Mouse (Mus musculus) hindbrain, embryonic 15.5 days (tissue): ENCODE measurements at regions not wholly inside any gene's neighbourhood (a gene's known extent, or its start where the extent isn't known, plus 50 kb on each side); places are given as distances from the start of the nearest gene placed in this dataset.
A peak's percentile ranks its signal among the peaks of the same experiment; 100 is the strongest.

Experiments
- ATAC-seq: fragments of 200-750 bp; cut with Nextera tagmentation; 2 replicates; pipeline ENCODE4 v1.8.0; 2017; ENCODE audit warnings: low read depth, moderate number of reproducible peaks, moderate TSS enrichment; ENCODE audit not compliant: low FRiP score
- H3K27ac ChIP-seq: fragments of 300-500 bp; sonication (generic); replicated peaks from 2 replicates; pipeline ENCODE4 v1.5.1; 2015; ENCODE audit warnings: mild to moderate bottlenecking, inconsistent platforms
- H3K27me3 ChIP-seq: fragments of 300-500 bp; sonication (generic); 2 replicates; pipeline ENCODE4 v1.6.1; 2015; ENCODE audit warnings: control low read depth, inconsistent platforms
- H3K36me3 ChIP-seq: fragments of 300-500 bp; sonication (generic); 2 replicates; pipeline ENCODE4 v1.6.1; 2015; ENCODE audit warnings: control low read depth, inconsistent platforms
- H3K4me1 ChIP-seq: fragments of 300-500 bp; sonication (generic); replicated peaks from 2 replicates; pipeline ENCODE4 v1.6.1; 2015; ENCODE audit warnings: control low read depth, inconsistent platforms
- H3K4me2 ChIP-seq: fragments of 300-500 bp; sonication (generic); 2 replicates; pipeline ENCODE4 v1.6.1; 2015; ENCODE audit warnings: moderate library complexity, mild to moderate bottlenecking, inconsistent platforms
- H3K4me3 ChIP-seq: fragments of 300-500 bp; sonication (generic); 2 replicates; pipeline ENCODE4 v1.5.1; 2015; ENCODE audit warnings: mild to moderate bottlenecking, inconsistent platforms
- H3K9ac ChIP-seq: fragments of 300-500 bp; sonication (generic); 2 replicates; pipeline ENCODE4 v1.6.1; 2015; ENCODE audit warnings: inconsistent platforms
- H3K9me3 ChIP-seq: fragments of 300-500 bp; sonication (generic); 2 replicates; pipeline ENCODE4 v1.6.1; 2016; ENCODE audit warnings: control low read depth, inconsistent platforms
- WGBS: fragments of 180-500 bp; shearing (Covaris S2); methylation state at CpG from one replicate; pipeline ENCODE4 v1.1.7; 2015; 5-methylcytosine and 5-hydroxymethylcytosine counted together

DNA sequence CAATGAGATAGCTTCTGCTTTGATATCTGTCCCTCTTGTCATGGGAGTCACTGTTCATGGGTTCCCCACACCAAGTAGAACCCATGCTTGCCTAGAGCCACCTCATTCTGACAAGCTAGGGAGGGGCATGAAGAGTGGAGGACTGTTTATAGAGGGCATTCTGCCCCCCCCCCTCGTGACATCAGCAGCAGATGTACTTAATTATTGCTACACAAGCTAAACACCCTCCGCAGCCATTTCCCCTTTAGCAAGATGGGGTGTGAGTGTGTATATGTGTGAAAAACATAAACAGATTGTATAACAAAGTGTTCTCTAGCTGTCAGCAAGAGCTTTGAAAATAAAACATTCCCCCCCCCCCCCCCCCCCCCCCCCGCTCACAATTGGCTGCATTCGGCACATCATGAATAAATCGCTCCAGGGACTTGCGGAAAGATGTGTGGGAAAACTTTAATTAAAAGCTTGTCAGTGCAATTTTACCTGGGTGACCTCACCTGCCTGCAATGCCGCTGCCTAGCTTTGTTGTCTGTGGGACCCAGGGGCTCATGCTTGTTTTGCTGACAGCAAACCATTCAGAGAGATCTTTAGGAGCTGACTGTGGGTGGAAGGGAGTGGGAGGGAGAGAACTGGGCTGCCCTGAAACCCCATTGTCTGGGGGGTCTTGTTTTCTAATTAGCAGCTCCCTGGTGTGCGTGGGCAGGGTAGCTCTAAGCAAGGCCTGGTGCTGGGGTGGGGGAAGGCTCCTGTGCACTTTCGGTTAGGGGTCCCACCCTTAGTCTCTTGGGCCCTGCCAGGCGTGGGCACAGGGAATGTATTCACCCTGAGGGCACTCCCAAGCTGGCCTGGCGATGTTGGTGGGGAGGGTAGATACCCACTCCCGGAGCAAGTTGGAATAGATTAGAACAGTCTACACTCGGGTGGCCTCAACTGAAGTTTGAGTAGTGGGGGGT, 63.4 kb downstream of the Irx2 start:
- H3K4me3 ChIP-seq: no peak overlapping the region
- no peaks in the 10 kb centered on the region for H3K9me3 ChIP-seq
- no peaks in the 10 kb centered on the region for H3K27me3 ChIP-seq
- peak; percentile 45; the same call in 1 of the 2 replicates for ATAC-seq
- no peaks in the 10 kb centered on the region for H3K36me3 ChIP-seq
- no peak overlapping the region for H3K27ac ChIP-seq
- WGBS: 50% methylated on average over 13 of the region's 13 CpGs
- H3K4me2 ChIP-seq: no peak overlapping the region
- H3K9ac ChIP-seq: no peak overlapping the region
- H3K4me1 ChIP-seq: no peaks in the 10 kb centered on the region

DNA sequence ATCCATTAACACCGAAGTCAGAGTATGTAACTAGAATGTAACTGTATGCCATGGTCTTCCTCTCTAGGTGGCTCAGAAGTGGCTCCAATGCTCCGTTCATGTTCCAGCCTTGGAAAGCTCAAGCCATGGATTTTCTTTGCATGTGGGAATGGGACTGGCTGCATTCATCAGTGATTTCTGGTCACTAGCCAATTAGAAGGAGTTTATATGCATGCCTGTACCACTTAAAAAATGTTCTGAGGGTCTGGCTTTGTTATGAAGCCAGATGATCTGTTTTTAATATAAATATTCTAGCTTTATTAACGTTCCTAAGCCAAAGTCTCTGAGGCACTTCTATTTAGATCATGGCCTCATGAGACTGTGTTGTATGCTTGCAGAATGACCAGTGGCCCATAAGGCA, 78.8 kb downstream of the Irx2 start:
- ATAC-seq: no peak

DNA sequence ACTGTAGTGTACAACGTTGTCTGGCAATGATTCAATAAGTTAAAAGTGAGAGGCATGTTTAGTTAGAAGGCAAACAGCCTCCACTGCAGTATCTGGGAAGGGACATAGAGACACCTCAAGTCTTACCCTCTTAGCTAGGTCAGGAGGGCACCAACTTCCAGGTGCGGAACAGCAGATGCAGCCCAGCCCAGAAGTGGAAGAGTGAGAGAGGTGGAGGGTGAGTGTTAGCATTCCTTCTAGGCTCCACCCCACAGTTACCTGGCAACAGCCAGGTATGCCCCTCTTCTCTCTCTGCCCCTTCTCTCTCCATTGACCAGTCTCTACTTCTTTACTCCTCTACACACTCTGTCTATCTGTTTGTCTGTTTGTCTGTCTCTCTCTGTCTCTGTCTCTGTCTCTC, 80.1 kb downstream of the Irx2 start:
- WGBS: 86% methylated on average over 2 of the region's 2 CpGs
- Histone ChIP-seq H3K27ac (no peak overlapping the region), H3K36me3 (no peaks in the 10 kb centered on the region), H3K4me1 (no peaks in the 10 kb centered on the region), H3K9me3 (no peaks in the 10 kb centered on the region), H3K4me3 (no peak overlapping the region), H3K4me2 (no peak overlapping the region), H3K9ac (no peak overlapping the region), H3K27me3 (no peaks in the 10 kb centered on the region)
- no peak for ATAC-seq

More for the DNA sequence above, 78.8 kb downstream of the Irx2 start:
- no peak overlapping the region for H3K4me2 ChIP-seq
- H3K9me3 ChIP-seq: no peaks in the 10 kb centered on the region
- H3K27ac ChIP-seq: no peak overlapping the region
- no peaks in the 10 kb centered on the region for H3K4me1 ChIP-seq
- 67% methylated on average over 3 of the region's 3 CpGs for WGBS
- no peak overlapping the region for H3K4me3 ChIP-seq
- H3K36me3 ChIP-seq: no peaks in the 10 kb centered on the region
- no peaks in the 10 kb centered on the region for H3K27me3 ChIP-seq
- H3K9ac ChIP-seq: no peak overlapping the region

GRCm38 (mm10) chr13:72710051-72710450, 81.4 kb downstream of the Irx2 start:
- Histone ChIP-seq H3K4me1 (no peaks in the 10 kb centered on the region), H3K27me3 (no peaks in the 10 kb centered on the region), H3K9ac (no peak overlapping the region), H3K36me3 (no peaks in the 10 kb centered on the region), H3K4me3 (no peak overlapping the region), H3K27ac (no peak overlapping the region), H3K9me3 (no peaks in the 10 kb centered on the region), H3K4me2 (no peak overlapping the region)
- 80% methylated on average over 5 of the region's 5 CpGs for WGBS
- ATAC-seq: no peak

GRCm38 (mm10) chr13:72711136-72711535, 82.5 kb downstream of the Irx2 start:
- Histone ChIP-seq H3K9me3 (no peaks in the 10 kb centered on the region), H3K36me3 (no peaks in the 10 kb centered on the region), H3K4me2 (no peak overlapping the region), H3K27ac (no peak overlapping the region), H3K9ac (no peak overlapping the region), H3K4me3 (no peak overlapping the region), H3K4me1 (no peaks in the 10 kb centered on the region), H3K27me3 (no peaks in the 10 kb centered on the region)
- no peak for ATAC-seq
- 75% methylated on average over 8 of the region's 8 CpGs for WGBS

GRCm38 (mm10) chr13:72711842-72712330, 83.3 kb downstream of the Irx2 start:
- Histone ChIP-seq H3K27ac (no peak overlapping the region), H3K9ac (no peak overlapping the region), H3K27me3 (no peaks in the 10 kb centered on the region), H3K36me3 (no peaks in the 10 kb centered on the region), H3K9me3 (no peaks in the 10 kb centered on the region), H3K4me2 (no peak overlapping the region), H3K4me3 (no peak overlapping the region), H3K4me1 (no peaks in the 10 kb centered on the region)
- WGBS: 85% methylated on average over 4 of the region's 4 CpGs
- no peak for ATAC-seq

GRCm38 (mm10) chr13:72714793-72715192, 86.2 kb downstream of the Irx2 start:
- Histone ChIP-seq H3K4me2 (no peak overlapping the region), H3K4me3 (no peak overlapping the region), H3K27ac (no peak overlapping the region), H3K27me3 (no peaks in the 10 kb centered on the region), H3K36me3 (no peaks in the 10 kb centered on the region), H3K9ac (no peak overlapping the region), H3K9me3 (no peaks in the 10 kb centered on the region), H3K4me1 (no peaks in the 10 kb centered on the region)
- WGBS: 70% methylated on average over 7 of the region's 7 CpGs
- no peak for ATAC-seq

DNA sequence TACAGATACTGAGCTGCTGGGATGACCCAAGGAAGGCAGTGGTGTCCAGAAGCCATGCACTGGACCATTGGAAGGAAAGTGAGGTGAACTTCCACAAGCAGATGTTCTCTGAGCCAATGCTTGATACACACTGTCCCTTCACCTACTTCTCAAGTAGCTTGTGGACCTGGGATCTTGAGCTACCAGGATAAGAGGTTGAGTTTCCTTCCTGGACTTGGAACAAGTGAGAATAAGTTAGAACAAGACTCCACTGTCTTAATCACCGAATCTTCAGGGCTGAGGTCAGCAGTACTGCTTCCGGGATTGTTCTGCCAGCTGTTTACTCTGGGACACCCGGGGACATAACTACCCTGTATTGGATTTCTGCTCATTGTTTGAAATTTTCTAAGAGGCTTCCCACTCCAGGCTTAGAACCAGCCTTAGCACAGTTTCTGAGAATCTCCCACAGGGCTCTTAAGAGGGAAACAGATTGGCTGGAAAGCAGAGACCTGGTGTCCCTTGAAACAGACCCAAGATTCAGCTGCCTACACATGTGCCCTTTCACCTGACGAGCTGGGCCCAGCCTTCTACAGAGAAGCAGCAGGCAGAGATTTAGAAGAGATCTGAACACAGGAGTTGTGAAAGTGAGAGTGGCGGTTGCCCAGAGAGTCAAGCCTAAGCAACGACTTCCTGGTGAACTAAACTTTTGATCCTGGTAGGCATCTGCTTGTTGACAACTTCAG, 87.5 kb downstream of the Irx2 start:
- no peaks in the 10 kb centered on the region for H3K4me1 ChIP-seq
- no peak overlapping the region for H3K4me3 ChIP-seq
- H3K27me3 ChIP-seq: no peaks in the 10 kb centered on the region
- ATAC-seq: no peak
- H3K36me3 ChIP-seq: no peaks in the 10 kb centered on the region
- 80% methylated on average over 6 of the region's 6 CpGs for WGBS
- H3K9me3 ChIP-seq: no peaks in the 10 kb centered on the region
- H3K9ac ChIP-seq: no peak overlapping the region
- no peak overlapping the region for H3K27ac ChIP-seq
- no peak overlapping the region for H3K4me2 ChIP-seq

- ATAC-seq: peak; percentile 92
- Histone ChIP-seq H3K27ac (no peak overlapping the region), H3K9ac (no peak overlapping the region), H3K4me1 (peaks cover 8% of the 10 kb centered on the region; the same call in 1 of the 2 replicates), H3K36me3 (no peaks in the 10 kb centered on the region), H3K9me3 (no peaks in the 10 kb centered on the region), H3K4me3 (no peak overlapping the region), H3K27me3 (no peaks in the 10 kb centered on the region), H3K4me2 (no peak overlapping the region)
- 19% methylated on average over 9 of the region's 9 CpGs for WGBS
Observed at GRCm38 (mm10) chr13:72727126-72727525, 98.5 kb downstream of the Irx2 start.

DNA sequence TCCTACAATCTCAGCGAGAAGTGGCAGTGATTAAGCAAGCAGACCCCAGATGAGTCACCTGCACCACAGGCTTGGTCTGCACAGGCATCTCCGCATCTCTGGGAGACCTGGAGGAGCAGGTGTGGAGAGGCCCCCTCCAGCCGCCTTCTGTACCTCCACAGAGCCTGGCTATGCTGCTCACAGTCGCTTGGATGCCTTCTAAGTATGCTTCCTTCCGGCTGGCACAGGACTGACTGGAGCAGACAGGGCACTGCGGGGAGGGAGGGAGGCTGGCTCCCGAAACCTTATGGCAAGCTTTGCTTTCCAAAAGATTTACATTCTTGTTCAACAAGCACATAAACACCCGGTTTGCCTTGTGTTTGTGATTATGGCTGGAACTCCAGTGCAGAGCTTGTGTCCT, 107.3 kb downstream of the Irx2 start:
- no peak overlapping the region for H3K9ac ChIP-seq
- no peak overlapping the region for H3K4me3 ChIP-seq
- H3K4me2 ChIP-seq: no peak overlapping the region
- no peak overlapping the region for H3K27ac ChIP-seq
- WGBS: 85% methylated on average over 7 of the region's 8 CpGs
- no peaks in the 10 kb centered on the region for H3K9me3 ChIP-seq
- H3K4me1 ChIP-seq: no peaks in the 10 kb centered on the region
- no peaks in the 10 kb centered on the region for H3K36me3 ChIP-seq
- ATAC-seq: no peak
- H3K27me3 ChIP-seq: peaks cover 3% of the 10 kb centered on the region; the same call in 1 of the 2 replicates

DNA sequence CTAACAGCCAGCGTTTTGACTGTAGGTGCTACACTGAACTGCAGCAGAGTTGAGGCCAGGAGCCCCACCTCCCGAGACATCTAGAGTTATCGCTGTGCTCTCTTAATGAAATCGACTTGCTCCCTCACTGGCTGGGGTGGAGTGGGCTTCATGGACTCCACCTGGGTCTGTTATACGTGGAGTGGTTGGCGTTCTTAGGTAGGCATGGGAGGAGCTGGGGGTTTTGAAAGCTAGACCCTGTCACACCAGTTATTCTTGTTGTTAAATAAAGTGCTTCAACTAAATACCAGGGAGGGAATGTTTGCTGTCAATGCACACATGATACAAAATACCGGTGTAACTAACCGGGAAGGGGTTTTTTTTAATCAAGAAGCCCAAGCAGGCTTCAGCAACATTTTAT, 108.4 kb downstream of the Irx2 start:
- peaks cover 3% of the 10 kb centered on the region; the same call in 1 of the 2 replicates for H3K27me3 ChIP-seq
- no peak overlapping the region for H3K4me2 ChIP-seq
- no peak for ATAC-seq
- H3K36me3 ChIP-seq: no peaks in the 10 kb centered on the region
- H3K9me3 ChIP-seq: no peaks in the 10 kb centered on the region
- H3K4me3 ChIP-seq: no peak overlapping the region
- no peak overlapping the region for H3K27ac ChIP-seq
- 85% methylated on average over 8 of the region's 8 CpGs for WGBS
- H3K9ac ChIP-seq: no peak overlapping the region
- H3K4me1 ChIP-seq: no peaks in the 10 kb centered on the region

- H3K36me3 ChIP-seq: no peaks in the 10 kb centered on the region
- no peak for ATAC-seq
- 86% methylated on average over 3 of the region's 3 CpGs for WGBS
Observed at GRCm38 (mm10) chr13:72747187-72747586, 118.6 kb downstream of the Irx2 start.

More at GRCm38 (mm10) chr13:72747187-72747586, 118.6 kb downstream of the Irx2 start:
- no peak overlapping the region for H3K4me2 ChIP-seq
- H3K4me3 ChIP-seq: no peak overlapping the region
- H3K9me3 ChIP-seq: no peaks in the 10 kb centered on the region
- H3K27me3 ChIP-seq: peaks cover 4% of the 10 kb centered on the region; the same call in 1 of the 2 replicates
- no peak overlapping the region for H3K9ac ChIP-seq
- no peak overlapping the region for H3K27ac ChIP-seq
- H3K4me1 ChIP-seq: no peaks in the 10 kb centered on the region
